Mouse (Mus musculus) left cerebral cortex, adult 9 months (tissue): ENCODE measurements around the gene Arnt2.

Source experiments
- DNase-seq, 2 experiments: peaks; one replicate each; pipeline ENCODE4 v3.0.0; 2022; ENCODE audit warnings: low spot score in 2 of 2

Arnt2 gene

GRCm38 (mm10) chr7:84409896-84410521, at the start of gene Arnt2:
TSS of gene Arnt2 (minus strand) at chr7:84410176.
- peak in 1 of 2 experiments; percentile 67 for DNase-seq

DNA sequence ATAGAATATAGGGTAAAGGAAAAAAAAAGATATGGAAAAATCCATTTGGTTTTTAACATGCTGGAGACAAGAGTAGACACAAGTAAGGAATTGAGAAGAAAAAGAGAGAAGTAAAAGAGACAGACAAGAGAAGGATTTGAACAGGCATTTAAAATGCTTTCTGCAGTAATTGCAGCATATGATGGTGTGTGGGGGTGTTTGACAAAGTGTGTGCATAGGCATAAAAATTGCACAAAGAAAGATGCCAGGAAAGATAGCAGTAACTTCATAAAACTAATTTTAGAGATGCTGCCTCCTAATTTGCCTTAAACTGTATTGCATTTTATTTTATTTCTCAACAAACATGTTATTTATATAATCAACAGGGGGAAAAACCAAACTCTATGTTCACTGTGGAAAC, 41.7 kb upstream of the Arnt2 start:
- DNase-seq = no peak

GRCm38 (mm10) chr7:84449066-84449465, 39.1 kb upstream of the Arnt2 start:
- DNase-seq = peak; percentile 36 to 67

- DNase-seq = no peak
Observed at GRCm38 (mm10) chr7:84448512-84448911, 38.5 kb upstream of the Arnt2 start.

GRCm38 (mm10) chr7:84447740-84448435, 37.9 kb upstream of the Arnt2 start:
- no peak for DNase-seq

DNA sequence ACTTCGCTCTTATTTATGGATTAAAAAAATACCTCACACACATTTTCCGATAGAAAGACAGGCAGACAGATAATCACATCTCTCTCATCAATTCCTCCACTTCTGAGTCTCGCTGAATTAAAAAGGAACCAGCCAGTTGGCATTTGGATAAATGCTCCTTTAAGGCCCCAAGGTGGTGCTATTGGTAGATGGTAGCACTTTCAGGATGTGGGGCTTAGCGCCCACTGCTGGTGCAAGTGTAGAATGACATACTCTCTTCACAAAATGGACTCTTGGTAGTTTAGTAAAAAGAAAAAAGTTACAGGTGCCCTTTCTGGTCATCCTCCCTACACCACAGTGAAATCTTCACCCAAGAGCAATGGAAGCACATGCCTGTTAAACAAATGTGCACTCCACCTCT, 37.1 kb upstream of the Arnt2 start:
- peak in 1 of 2 experiments; percentile 53 for DNase-seq

DNA sequence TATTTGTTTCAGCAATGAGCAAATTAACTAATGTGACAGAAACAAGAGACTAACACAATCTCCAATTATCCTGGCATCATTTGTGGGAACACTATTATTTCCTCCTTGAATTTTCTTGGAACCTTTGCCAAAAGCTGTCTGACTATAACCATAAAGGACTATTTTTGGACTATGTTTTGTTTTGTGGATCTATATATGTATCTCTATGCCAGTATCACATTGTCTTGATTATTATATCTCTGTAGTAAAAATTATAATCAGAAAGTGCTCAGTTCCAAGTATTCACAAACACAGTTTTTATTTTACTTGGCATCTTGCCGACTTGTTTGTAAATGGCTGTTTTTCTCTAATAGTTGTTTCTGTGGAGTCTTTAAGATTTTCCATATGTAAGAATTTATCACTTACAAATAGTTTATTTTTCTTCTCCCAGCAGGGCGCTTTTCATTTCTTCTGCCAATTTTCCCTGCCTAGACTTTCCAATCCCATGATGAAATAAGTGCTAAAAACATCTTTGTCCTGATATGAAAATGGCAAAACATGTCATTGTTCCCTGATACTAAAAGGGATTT, 32.5 kb upstream of the Arnt2 start:
- DNase-seq = no peak

- DNase-seq = no peak
Observed at GRCm38 (mm10) chr7:84439606-84440005, 29.6 kb upstream of the Arnt2 start.

GRCm38 (mm10) chr7:84434901-84435300, 24.9 kb upstream of the Arnt2 start:
- DNase-seq = no peak

GRCm38 (mm10) chr7:84432151-84432550, 22.2 kb upstream of the Arnt2 start:
- DNase-seq = peak; percentile 68 to 75

DNA sequence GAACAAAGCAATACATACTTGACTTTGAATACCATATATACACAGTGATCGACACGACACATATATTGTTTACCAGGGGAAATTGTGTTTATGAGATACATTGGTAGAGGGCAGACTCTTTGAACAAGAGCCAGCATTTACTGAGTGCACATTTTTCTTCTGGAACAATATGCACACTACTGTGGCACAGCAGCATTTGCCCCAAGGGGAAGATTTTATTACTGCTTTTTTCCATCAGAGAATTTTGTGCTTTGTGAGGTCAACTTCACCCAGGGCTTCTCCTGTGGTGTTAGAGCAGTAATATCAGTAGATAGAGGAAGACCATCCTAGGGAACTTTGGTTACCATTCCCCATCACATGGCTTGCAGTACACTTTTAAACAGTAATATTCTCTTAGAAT, 17.2 kb upstream of the Arnt2 start:
- no peak for DNase-seq

DNA sequence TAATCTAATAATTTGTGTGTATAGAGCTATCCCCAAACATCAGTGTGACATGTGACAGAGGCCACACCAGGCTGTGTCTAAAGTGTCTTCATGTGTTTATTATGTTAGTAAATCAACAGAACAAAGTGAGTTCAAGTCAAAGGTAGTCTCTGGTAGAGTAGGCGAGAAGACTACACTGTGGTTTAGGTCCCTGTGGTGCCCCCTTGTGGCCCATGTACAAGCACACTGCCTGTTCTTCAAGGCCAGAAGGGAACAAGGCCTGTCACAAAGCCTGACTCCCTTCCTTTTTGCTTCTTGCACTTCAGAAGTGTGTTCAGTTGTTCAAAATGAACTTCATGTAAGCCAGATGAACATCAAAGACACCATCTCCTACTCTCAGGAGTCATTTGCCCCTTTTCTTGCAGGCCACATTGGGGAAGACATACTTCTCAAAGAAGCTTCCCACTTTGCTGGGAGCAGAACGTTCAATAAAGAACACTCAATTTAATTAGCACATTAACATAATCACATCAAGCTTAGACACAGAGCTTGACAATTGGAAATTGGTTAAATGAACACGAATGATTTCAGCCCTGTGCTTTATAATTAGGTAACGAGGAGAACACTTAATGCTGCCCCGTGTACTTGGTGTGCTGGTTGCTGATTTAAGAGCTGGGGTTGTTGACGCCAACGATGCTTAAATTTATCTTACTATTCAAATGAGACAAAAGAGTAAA, 14.9 kb upstream of the Arnt2 start:
- peak in 1 of 2 experiments; percentile 62 for DNase-seq

DNA sequence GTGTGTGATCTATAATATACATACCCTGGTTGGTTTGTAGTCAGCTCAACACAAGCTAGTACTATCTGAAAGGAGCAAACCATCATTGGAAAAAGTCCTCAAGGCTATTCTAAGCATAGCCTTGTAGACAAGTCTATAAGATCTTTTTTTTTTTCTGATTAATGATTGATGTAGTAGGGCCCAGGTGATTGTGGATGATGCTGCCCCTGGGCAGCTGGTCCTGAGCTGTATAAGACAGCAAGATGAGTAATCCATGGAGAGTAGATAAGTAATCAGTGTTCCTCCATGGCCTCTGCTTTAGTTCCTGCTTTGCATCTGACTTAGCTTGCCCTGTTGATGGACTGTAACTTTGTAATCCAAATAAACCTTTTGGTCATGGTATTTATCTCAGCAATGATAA, 11.8 kb upstream of the Arnt2 start:
- DNase-seq = no peak

DNA sequence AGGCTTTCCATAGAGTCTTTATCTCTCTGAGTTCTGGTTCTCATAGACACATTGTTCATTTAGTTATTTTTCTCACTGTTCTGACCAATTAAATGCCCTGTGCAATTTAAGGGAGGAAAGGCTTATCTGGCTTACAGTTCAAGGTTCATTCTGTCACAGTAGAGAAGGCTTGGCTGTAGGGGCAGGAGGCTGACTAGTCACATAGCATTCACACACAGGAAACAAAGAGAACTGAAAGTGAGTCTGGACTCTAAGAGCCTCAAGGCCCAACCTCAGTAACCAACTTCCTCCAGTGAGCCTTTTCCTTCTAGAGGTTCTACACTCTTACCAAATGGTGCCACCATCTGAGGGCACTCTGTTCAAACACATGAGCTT, 11.3 kb upstream of the Arnt2 start:
- DNase-seq = no peak

DNA sequence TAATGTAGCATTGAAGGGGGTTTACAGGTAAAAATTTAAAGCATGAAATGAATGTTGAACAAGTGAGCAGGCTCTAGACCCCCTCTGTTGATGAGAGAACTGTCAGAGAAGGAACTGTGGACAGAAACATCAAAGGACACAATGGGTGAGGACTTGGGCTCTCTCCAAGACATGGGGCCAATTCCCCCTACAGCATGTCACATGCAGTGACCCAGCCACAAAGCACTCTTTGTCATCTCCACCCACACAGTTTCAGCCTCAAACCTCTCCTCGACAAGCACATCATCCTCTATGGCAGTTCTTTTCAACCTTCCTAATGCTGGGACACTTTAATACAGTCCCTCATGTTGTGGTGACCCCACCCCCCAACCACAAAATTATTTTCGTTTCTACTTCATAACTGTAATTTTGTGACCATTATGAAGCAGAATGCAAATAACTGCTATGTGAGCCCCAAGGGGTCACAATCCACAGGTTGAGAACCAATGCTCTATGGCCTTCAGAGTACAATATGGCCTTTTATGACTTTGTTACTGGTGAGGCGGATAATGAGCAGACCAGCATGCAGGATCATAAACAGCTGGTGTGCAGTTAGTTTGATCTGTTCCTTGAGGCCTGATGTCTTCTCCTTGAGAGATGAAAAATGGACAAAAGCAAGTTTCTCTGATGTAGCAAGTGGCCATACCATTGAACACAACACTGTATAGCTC, 10.8 kb upstream of the Arnt2 start:
- no peak for DNase-seq

DNA sequence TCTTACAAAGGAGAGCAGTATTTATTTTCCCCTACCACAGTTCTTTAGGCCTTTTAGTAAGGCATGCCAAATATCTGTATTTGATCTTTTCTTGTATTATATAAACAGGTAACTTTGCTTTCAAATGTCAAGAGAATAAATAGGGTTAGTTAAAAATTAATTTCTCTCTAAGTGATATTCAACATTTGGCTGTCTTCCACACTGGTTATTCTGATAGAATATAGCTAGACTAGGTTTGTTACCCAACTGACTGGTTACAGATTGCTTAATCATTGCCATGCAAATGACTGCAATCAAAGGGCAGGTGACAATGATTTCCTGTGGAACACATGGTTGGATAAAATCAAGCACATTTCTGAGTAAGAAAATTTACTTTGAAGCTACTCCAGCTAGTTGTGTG, 7.5 kb upstream of the Arnt2 start:
- DNase-seq = no peak

DNA sequence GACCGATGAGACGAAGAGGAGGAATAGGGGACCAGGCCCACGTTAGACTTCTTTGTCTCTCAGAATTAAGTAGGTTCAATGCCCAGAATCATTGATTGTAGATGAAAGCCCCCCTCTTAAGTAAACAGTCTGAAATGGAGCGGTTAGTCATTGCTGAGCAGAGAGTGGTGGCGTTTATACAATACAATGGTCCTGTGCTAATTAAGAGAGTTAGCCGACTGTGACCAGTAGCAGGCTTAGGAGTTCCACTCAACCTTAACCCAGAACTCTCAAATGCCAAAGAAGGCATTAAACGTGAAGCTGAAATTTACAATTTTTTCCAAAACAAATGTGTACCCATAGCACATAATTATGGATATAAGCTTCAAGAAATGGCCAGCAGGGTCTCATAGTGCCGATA, 2.6 kb upstream of the Arnt2 start:
- DNase-seq = no peak

DNA sequence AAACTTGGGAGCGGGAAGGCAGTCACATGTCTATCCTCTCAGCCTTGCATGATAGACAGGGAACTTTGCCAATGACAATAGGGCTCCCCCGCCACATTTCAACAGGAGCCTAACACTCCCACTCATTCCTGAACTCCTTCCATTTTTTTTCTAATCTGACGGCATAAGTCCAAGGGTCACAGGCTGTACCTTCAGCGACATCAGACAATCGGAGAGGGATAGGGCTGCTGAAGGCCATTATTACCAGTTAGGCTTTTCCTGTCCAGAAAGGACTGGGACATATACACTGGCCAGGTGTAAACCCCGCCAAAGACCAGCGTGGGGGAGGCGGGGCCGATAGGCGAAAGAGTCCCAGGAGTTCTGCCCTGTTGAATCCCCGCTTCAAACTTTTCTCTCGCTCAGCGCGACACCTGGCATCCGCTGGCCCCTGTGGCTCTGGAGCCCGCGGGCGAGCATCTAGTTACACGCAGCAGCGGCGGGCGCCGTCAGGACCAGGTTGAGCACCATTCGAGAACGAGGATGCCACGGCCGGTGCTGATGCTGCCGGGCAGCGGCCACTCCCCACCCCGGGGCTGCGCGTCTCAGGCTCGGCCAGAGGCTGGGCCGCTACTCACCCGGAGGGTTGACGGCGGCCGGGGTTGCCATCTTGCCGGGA, 608 bp downstream of the Arnt2 start:
- DNase-seq = peak in 1 of 2 experiments; percentile 54

DNA sequence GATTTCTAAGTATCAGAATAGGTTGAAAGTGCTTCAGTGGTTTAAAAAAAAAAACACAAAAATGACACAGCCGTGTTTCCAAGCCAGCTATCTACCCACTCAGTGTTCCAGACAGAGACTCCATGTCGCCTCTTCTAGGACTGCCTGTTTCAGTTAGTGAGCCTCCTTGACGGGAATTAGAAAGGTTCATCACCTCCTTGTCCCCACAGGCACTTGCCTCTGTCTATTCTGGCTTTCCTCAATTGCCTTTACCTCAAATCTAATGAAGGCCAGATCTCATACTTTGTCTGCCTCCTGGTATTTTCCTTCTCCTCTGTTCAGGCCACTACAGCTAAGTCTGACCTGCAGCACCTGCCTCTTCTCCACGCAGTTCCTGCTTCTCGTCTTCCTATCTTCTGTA, 1.7 kb downstream of the Arnt2 start:
- DNase-seq = no peak

DNA sequence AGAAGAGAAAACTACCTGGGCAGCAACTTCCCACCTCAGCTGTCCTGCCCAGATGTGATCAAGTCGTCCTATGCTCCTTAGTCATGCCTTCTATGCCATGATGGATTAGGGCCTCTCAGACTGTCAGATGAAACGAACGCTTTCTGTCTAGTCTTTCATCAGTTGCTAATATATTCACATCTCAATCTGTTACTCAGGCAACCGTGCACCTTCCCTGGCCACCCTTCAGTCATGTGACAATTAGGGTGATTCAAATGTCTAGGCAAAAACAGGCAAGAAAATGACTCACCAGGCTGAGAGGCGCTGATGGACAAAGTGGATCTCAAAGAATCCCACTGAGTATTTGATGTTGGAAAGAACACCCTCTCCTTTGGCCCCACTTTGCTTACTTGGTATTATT, 6.6 kb downstream of the Arnt2 start:
- DNase-seq = no peak

GRCm38 (mm10) chr7:84401641-84402455, 8.1 kb downstream of the Arnt2 start:
- DNase-seq = no peak
